Mouse (Mus musculus) mouse trophoblast stem cell (cell line): ENCODE measurements around the gene 1700012P22Rik.

Experiments
- in situ Hi-C, 2 experiments: fragments of 300-500 bp; cut with MseI, MboI; formaldehyde crosslinking; loops; 2 replicates in 1 of 2; 3 replicates in 1 of 2; pipeline ENCODE4 v1.15.1; 2025

1700012P22Rik gene

GRCm38 (mm10) chr4:144438672-144439071 is at the start of gene 1700012P22Rik:
TSS of gene 1700012P22Rik (minus strand) at chr4:144438772.
- in situ Hi-C loops, result no loop called here

- in situ Hi-C loops, result no loop called here
Measured at GRCm38 (mm10) chr4:144468091-144468490, 29.5 kb upstream of the 1700012P22Rik start.

DNA sequence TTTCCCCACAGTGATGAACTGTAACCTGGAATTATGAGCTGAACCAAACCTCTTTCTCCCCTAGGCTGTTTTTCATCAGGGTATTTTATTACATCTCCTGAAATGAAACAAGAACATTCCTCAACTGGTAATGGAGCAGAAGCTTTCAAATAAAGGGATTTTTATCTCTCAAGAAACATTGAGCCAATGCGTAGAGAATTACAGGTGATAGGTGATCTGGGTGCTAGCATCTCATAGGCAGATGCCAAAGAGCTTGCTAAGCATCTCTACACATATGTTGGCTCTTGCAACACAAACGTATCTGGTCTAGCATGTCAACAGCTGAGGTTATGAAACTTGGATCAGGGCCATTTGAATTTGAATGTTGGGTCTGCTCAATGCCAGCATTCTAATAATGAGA is 26.6 kb upstream of the 1700012P22Rik start:
- in situ Hi-C loops, result no loop called here

DNA sequence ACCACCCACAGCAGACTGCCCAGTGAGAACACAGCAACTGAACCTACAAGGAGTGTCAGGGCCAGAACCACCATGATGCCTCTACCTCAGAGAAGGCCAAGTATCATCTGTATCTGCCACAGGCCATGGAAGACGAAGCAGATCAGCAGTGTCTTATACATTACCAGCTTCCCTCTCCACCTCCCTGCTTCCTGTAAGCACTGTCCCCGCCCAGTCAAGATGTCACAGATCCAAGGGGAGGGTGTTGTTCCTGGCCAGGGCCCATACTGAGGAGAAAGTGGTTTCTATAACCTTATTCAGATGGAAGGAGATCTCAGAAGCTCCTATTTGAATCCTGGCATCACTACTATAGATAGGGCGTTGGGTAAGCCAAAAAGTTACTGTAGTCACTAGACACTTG is 25.1 kb upstream of the 1700012P22Rik start, which contains the start of gene Aadacl3:
Gene Aadacl3 (minus strand): TSS at position 101 of the 400 bp plus-strand sequence.
- in situ Hi-C loops, result no loop called here

DNA sequence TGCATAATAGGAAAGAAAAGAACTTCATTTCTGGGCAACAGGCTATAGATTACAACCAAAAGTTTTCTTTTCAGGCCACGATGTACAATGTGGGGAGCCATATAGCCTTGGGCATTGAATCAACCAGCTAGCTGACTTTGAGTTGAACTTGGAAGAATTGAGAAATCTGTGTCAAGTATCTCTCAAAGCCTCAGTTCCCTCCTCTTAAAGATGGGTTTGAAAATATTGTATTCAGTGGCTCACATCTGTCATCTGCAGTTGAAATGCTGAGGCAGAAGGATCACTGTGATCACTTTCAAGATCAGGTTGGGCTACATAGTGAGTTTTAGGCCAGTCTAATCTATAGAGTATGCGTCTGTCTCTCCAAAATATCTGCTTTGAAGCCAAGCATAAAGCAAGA is 14.6 kb upstream of the 1700012P22Rik start, which contains the start of gene Gm9944:
Gene Gm9944 (minus strand): TSS at position 101 of the 400 bp plus-strand sequence.
- in situ Hi-C loops, result no loop called here

GRCm38 (mm10) chr4:144448546-144448945 is 10.0 kb upstream of the 1700012P22Rik start:
- in situ Hi-C loops, result no loop called here

- in situ Hi-C loops, result no loop called here
Measured at GRCm38 (mm10) chr4:144441582-144441981, 3.0 kb upstream of the 1700012P22Rik start.

DNA sequence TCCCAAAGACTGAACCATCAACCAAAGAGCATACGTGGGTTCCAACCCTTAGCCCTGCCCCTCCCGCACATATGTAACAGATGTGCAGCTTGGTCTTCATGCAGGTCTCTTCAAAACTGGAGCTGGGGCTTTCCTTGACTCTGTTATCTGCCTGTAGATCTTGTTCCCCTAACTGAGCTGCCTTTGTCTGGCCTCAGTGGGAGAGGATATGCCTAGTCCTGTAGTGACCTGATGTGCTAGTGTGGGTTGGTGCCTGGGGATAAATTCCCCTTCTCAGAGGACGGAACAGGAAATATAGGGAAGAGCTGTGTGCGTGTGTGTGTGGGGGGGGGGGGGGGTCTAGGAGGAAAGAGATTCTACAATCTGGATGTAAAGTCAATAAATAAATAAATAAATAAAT is 2.5 kb upstream of the 1700012P22Rik start:
- in situ Hi-C loops, result no loop called here

DNA sequence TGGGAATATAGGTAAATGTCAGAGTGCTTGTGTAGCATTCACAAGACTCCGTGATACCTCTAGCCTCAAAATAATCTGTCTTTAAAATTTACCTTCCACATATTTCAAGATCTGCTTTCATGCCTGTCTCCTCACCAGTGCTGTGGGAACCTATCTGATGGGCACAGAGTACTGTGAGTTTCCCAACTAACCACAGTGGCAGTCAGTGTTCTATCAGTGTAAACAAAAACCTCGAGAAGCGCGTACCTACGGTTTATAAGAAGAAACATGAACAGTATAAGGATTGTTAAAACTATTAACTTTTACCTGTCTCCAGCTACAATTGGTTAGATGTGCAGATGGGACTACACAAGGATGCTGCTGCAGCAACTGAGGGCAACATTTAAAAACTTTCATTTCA is 5.4 kb downstream of the 1700012P22Rik start:
- in situ Hi-C loops, result loop anchor here in 1 of 2 experiments (5.0 kb wide), 1 partner anchor 69 kb away; no protein-coding TSS in a partner anchor

GRCm38 (mm10) chr4:144430723-144431122 is 7.8 kb downstream of the 1700012P22Rik start:
- in situ Hi-C loops, result loop anchor here in 1 of 2 experiments (5.0 kb wide), 1 partner anchor 72 kb away; no protein-coding TSS in a partner anchor

DNA sequence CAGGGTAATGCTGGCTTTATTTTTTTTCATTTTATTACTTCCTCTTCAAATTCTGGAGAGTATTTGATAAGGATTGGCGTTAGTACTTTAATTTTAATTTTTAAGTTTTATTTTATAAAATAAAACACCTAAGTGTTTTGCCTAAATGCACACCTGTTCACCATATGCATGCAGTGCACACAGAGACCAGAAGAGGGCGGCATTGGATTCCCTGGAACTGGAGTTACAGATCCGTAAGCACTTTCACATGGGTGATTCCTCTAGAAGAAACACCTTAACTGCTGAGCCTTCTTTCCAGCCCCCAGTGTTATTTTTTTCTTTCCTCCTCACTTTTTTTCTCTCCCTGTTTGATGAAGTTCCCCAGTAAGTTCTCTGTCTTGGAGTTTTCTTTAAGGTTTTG is 9.7 kb downstream of the 1700012P22Rik start:
- in situ Hi-C loops, result no loop called here

- in situ Hi-C loops, result no loop called here
Measured at GRCm38 (mm10) chr4:144424590-144424989, 14.0 kb downstream of the 1700012P22Rik start.

- in situ Hi-C loops, result no loop called here
Measured at GRCm38 (mm10) chr4:144420644-144421043, 17.9 kb downstream of the 1700012P22Rik start.

GRCm38 (mm10) chr4:144408290-144408689 is 30.3 kb downstream of the 1700012P22Rik start, which contains the start of gene Pramef12:
TSS of gene Pramef12 (minus strand) at chr4:144408464.
- in situ Hi-C loops, result no loop called here

- in situ Hi-C loops, result no loop called here
Measured at GRCm38 (mm10) chr4:144406261-144406660, 32.3 kb downstream of the 1700012P22Rik start.

GRCm38 (mm10) chr4:144404456-144405086 is 34.0 kb downstream of the 1700012P22Rik start:
- in situ Hi-C loops, result no loop called here

GRCm38 (mm10) chr4:144402712-144403111 is 35.9 kb downstream of the 1700012P22Rik start:
- in situ Hi-C loops, result no loop called here

DNA sequence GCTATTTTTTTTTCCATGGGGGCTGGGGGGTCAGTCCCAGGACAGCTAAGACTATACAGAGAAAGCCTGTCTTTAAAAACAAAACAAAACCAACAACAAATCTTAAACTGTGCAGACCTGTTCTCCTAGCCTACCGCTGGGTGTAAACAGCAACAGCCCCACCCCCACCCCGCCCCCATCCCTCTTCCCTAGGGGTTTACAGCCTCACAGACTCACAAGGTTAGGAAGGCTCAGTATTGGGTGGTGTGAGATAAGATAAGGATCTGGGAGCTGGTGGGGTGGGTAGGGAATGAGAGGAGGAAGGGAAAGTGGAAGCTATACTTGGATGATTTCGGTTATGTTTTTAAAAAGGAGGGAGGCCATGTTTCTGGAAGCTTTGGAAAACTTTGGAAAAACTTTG is 42.3 kb downstream of the 1700012P22Rik start:
- in situ Hi-C loops, result no loop called here

- in situ Hi-C loops, result no loop called here
Measured at GRCm38 (mm10) chr4:144377911-144378310, 60.7 kb downstream of the 1700012P22Rik start, which contains the start of gene Pramef20. TSS of gene Pramef20 (minus strand) at chr4:144377933.
